ENCODE assay signal across 23 mouse cellular contexts in genomic region chr13:53667518-53667917, GRCm38 (mm10).
DNase-seq lines count a peak whose midpoint lies in the region; TF ChIP-seq lines count a peak whose summit lies in the region.
"Had no signal": no experiment of that assay in that cellular context is flagged by ENCODE, and none has a peak within 500 bp of the region (broad histone marks: within the 10 kb centered on the region; RNA-seq: fewer than 3 reads in every experiment).

No protein-coding gene starts in this region.

- TF ChIP-seq POLR2A in thymus, adult 2 months (IDR thresholded peaks at IDR 0.05; ENCODE audit: control insufficient read depth, extremely low read depth, insufficient read depth, low read length, poor library complexity): no peak

- DNase-seq in ES-CJ7 (ENCODE audit: low read depth, low spot score) (peak; percentile 43), R1 (ENCODE audit: low read depth, low spot score) (peak; percentile 62), ZHBTc4 (ENCODE audit: low read depth, low spot score) (peak; percentile 54)
- no peak for DNase-seq in spleen, postnatal 10 days (ENCODE audit: low spot score in 2 of 2)
- no peak for DNase-seq in gastrocnemius, adult 18-20 months (ENCODE audit: low spot score)
- no peak for DNase-seq in heart, postnatal 36 days
- DNase-seq in thymus, adult 2 months: no peak
- DNase-seq: adrenal gland, adult 2 months; adrenal gland, adult 8-10 months; adrenal gland, postnatal 10 days; adrenal gland, postnatal 14 days; adrenal gland, postnatal 25 days; adrenal gland, postnatal 36 days; B cell, adult 2 months; cerebellum, adult 11 months; cerebellum, adult 11-12 months; cerebellum, adult 18-20 months; cerebellum, adult 2 months; cerebellum, adult 8-10 months; cerebellum, adult 9-10 months had no signal

- intact Hi-C loops in heart, postnatal 36 days (cut with DNase I): no loop called here

- peaks cover 12% of the 10 kb centered on the region for H3K9me3 ChIP-seq in E14TG2a.4 (ENCODE audit: low read length)

- H3K36me3 ChIP-seq in E14TG2a.4 (ENCODE audit: insufficient read depth, low read length): no peaks in the 10 kb centered on the region
- H3K36me3 ChIP-seq in thymus, adult 2 months (ENCODE audit: control insufficient read depth, insufficient read depth, low read length): no peaks in the 10 kb centered on the region
- H3K36me3 ChIP-seq: G1E had no signal

- H3K27ac ChIP-seq in thymus, adult 2 months (ENCODE audit: control insufficient read depth, insufficient read depth, low read length): no peak overlapping the region

- H3K27me3 ChIP-seq in E14TG2a.4 (ENCODE audit: insufficient read depth, low read length): peaks cover 15% of the 10 kb centered on the region; the same call in 1 of the 2 replicates
- H3K27me3 ChIP-seq in thymus, adult 2 months (ENCODE audit: control insufficient read depth, insufficient read depth, low read length): no peaks in the 10 kb centered on the region
- H3K27me3 ChIP-seq: Patski had no signal

- TF ChIP-seq CTCF in E14TG2a.4 (conservative IDR thresholded peaks at IDR 0.05; ENCODE audit: low read length): peak; percentile 31; the same call in 1 of the 2 replicates
- TF ChIP-seq CTCF in thymus, adult 2 months (IDR thresholded peaks at IDR 0.05; ENCODE audit: borderline replicate concordance, control insufficient read depth, extremely low read depth, insufficient read depth, low read length, poor library complexity): no peak

- WGBS in thymus, adult 2 months: 96% methylated on average over 4 of the region's 4 CpGs

- H3K4me1 ChIP-seq in E14TG2a.4 (replicated peaks; ENCODE audit: low read depth, low read length): peaks cover 8% of the 10 kb centered on the region; the same call in 1 of the 2 replicates
- no peaks in the 10 kb centered on the region for H3K4me1 ChIP-seq in thymus, adult 2 months (replicated peaks; ENCODE audit: control insufficient read depth, insufficient read depth, low read length)

- no peak overlapping the region for H3K4me3 ChIP-seq in E14TG2a.4 (replicated peaks; ENCODE audit: low read length)
- no peak overlapping the region for H3K4me3 ChIP-seq in thymus, adult 2 months (ENCODE audit: control insufficient read depth, insufficient read depth, low read length)

Comparison
In these comparisons a context has a peak if more than half of its experiments do, and no peak if none do; other contexts are left out.
1. DNase-seq: peak in ES-CJ7 (single experiment), R1 (single experiment) and ZHBTc4 (single experiment); none in spleen, postnatal 10 days (0 of 2), gastrocnemius, adult 18-20 months (single experiment), heart, postnatal 36 days (0 of 2) and thymus, adult 2 months (single experiment).